Mouse (Mus musculus): ENCODE data around the gene Hepacam. TPM values are rescaled to one million over a fixed set of nuclear protein-coding genes. Genes with fewer than 3 reads are reported as not detected.

Gene Hepacam
- polyA plus RNA-seq (2012; rRNA removed), result 0.11 and 0.32 TPM in 2 replicates

DNA sequence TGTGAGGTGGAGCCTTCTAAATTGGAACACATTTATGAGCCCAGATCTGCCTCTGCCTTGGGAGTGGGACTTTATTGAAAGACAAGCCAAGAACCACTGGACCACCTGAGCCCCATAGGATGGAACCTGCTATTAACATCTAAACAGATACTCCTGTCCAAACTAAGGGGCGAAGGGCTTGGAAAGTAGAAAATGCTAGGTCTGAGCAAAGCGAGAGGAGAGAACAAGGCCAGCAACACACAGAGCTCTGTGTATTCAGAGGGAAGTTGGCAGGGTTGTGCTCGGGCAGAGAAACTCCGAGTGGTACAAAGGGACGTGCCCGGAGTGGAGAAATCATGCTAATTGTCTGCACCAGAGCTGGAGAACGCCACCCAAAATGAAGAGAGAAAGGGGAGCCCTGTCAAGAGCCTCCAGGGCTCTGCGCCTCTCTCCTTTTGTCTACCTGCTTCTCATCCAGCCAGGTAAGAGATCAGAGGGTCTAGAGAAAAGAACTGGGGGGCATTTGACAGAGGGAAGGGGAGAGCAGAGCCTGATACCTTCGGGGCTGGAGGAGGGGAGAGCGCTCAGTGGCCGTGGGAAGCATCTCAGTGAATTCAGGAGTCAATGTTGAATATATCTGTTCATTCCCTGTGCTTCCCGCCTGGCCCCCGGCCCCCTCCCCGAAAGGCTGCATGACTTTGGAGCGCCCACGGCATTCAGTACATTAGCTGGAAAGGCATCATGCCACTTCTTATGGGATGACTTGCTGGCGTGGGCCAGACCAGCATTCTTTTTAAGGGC is at the start of gene Hepacam:
Gene Hepacam (plus strand): TSS at position 51 of the 780 bp plus-strand sequence.
- peak within 1 kb of the TSS; percentile 43 for H3K27ac ChIP-seq (ENCODE audit: insufficient read depth, low read depth, low read length)
- no peaks in the 10 kb centered on the region for H3K27me3 ChIP-seq (ENCODE audit: control insufficient read depth, insufficient read depth, low read length)
- H3K4me1 ChIP-seq (ENCODE audit: control insufficient read depth, insufficient read depth, insufficient read length, low read length), result peaks cover 21% of the 10 kb centered on the region
- TF ChIP-seq POLR2A (IDR thresholded peaks at IDR 0.05; ENCODE audit: low read depth, low read length) (no peak), CTCF (IDR thresholded peaks at IDR 0.05; ENCODE audit: extremely low read depth, insufficient read length, insufficient replicate concordance, low read depth, low read length) (no peak)
- H3K4me3 ChIP-seq (ENCODE audit: low read depth, low read length), result no peak within 1 kb of the TSS
- H3K36me3 ChIP-seq (ENCODE audit: control insufficient read depth, insufficient read depth, low read length), result no peaks in the 10 kb centered on the region
- WGBS, result 90% methylated on average over 17 of the region's 17 CpGs

DNA sequence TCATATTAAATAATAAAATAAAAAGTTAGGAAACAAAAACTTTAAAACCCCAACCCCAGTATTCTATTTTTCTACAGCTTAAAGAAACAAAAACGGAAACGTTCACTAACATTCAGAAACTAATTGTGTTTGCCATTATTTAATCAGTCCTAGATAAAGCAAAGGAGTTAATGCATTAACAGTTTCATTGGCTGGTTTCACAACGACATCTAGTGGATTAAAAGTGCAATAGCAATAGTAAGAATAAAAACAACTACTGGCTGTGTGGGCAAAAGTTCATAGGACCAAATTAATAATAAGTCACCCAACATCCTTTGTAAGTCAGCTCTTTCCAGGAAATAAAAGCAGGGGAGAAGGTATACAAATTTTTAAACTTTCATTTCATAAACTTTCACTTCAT is 37.7 kb upstream of the Hepacam start:
- Histone ChIP-seq H3K27ac (ENCODE audit: insufficient read depth, low read depth, low read length) (no peak overlapping the region), H3K36me3 (ENCODE audit: control insufficient read depth, insufficient read depth, low read length) (no peaks in the 10 kb centered on the region), H3K4me3 (ENCODE audit: low read depth, low read length) (no peak overlapping the region), H3K4me1 (ENCODE audit: control insufficient read depth, insufficient read depth, insufficient read length, low read length) (no peaks in the 10 kb centered on the region), H3K27me3 (ENCODE audit: control insufficient read depth, insufficient read depth, low read length) (no peaks in the 10 kb centered on the region)
- WGBS, result 31% methylated on average over 3 of the region's 3 CpGs
- TF ChIP-seq POLR2A (IDR thresholded peaks at IDR 0.05; ENCODE audit: low read depth, low read length), result no peak
- no peak for TF ChIP-seq CTCF (IDR thresholded peaks at IDR 0.05; ENCODE audit: extremely low read depth, insufficient read length, insufficient replicate concordance, low read depth, low read length)

DNA sequence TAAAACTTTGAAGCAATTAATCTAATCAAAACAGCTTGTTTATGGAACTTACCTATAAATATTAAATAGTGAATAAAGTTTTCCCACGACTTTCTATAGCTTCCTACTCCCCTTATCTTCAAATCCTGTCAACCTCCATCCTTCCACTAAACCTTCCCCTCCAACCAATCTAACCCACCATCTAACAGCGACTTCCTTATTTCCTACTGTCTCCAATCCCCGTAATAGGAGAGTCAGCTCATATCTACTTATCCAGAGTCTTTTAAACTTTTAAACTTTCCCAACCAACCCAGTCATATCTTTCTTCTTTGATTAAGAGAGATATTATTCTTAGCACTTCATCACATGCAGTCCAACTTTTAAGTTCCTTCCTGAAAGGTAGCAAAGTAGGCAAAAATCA is 21.7 kb upstream of the Hepacam start:
- Histone ChIP-seq H3K27ac (ENCODE audit: insufficient read depth, low read depth, low read length) (no peak overlapping the region), H3K36me3 (ENCODE audit: control insufficient read depth, insufficient read depth, low read length) (no peaks in the 10 kb centered on the region; the same call in 1 of the 2 replicates), H3K4me1 (ENCODE audit: control insufficient read depth, insufficient read depth, insufficient read length, low read length) (peaks cover 6% of the 10 kb centered on the region; the same call in 1 of the 2 replicates), H3K27me3 (ENCODE audit: control insufficient read depth, insufficient read depth, low read length) (no peaks in the 10 kb centered on the region), H3K4me3 (ENCODE audit: low read depth, low read length) (no peak overlapping the region)
- TF ChIP-seq POLR2A (IDR thresholded peaks at IDR 0.05; ENCODE audit: low read depth, low read length) (no peak), CTCF (IDR thresholded peaks at IDR 0.05; ENCODE audit: extremely low read depth, insufficient read length, insufficient replicate concordance, low read depth, low read length) (no peak)
- WGBS, result 69% methylated on average over 3 of the region's 3 CpGs

DNA sequence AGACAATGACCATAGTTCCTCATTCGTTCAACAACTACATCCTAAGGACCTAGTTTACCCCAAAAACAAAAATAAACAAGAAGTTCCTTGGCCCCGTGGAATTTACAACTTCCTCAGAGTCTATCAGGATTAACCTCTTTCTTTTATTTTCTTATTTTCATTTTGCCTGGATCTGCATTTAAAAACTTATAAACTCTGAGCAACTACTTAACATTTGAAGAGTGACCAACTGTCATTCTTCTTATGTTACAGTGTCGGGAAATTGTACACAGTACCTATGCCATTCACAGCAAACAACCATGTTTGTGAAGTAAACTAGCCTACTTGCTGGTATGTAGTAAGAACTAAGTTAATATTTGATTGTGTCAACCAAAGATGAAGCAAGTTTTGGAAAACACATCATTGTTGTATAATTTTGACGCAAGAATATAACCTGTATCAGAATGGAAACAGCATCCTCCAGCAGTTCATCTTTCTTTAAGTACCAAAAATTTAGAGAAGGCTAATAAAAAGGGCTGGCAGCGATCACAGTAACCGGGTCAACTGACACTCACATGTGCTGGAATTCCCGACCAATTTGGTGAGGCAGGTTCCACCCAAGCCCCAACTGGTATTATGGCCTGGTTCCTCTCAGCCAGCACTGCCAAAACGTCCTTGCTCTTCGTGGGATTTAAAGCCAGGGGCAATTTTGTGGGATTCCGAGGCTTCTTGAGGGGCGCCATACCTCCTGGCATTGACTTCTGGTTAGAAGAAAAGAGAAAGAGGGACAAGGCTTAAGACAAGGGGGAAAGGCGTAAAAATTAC is 19.8 kb upstream of the Hepacam start:
- TF ChIP-seq CTCF (IDR thresholded peaks at IDR 0.05; ENCODE audit: extremely low read depth, insufficient read length, insufficient replicate concordance, low read depth, low read length), result no peak
- TF ChIP-seq POLR2A (IDR thresholded peaks at IDR 0.05; ENCODE audit: low read depth, low read length), result no peak
- peak overlapping the region; percentile 51 for H3K27ac ChIP-seq (ENCODE audit: insufficient read depth, low read depth, low read length)
- 8% methylated on average over 12 of the region's 12 CpGs for WGBS
- peaks cover 6% of the 10 kb centered on the region; the same call in 1 of the 2 replicates for H3K4me1 ChIP-seq (ENCODE audit: control insufficient read depth, insufficient read depth, insufficient read length, low read length)
- no peaks in the 10 kb centered on the region for H3K27me3 ChIP-seq (ENCODE audit: control insufficient read depth, insufficient read depth, low read length)
- H3K36me3 ChIP-seq (ENCODE audit: control insufficient read depth, insufficient read depth, low read length), result no peaks in the 10 kb centered on the region; the same call in 1 of the 2 replicates
- H3K4me3 ChIP-seq (ENCODE audit: low read depth, low read length), result peak overlapping the region; percentile 79

DNA sequence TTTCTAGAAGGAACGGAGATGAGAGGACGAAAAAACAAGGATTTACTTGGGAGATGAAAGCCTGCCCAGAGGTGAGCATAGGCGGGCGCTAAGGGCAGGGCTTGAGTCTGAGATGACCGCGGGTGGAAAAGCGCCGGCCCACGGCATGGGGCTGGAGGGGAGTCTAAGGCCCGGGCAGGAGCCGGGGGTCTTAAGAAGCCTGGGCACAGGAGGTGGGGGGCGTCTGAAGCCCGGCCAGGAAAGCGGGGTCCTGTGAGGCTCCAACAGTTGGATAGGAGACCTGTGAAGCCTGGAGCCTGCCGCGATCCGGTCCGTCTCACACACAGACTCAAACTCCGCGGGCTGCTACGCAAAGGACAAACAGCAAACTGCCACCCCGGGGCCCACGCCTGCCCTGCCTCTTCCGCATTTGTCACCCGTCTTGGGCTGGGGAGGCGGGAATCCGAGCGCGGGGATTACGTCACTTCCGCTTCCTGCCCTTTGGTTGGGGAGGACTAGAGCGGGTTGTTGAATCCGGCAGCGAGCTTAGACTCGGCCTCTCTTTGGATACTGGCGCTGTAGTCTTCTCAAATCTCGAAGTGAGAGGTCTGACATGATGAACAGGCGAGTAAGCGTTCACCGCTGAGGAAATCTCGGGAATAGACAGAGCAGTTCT is 19.0 kb upstream of the Hepacam start, which contains the start of gene Ccdc15:
Gene Ccdc15 (minus strand): TSS at position 445 of the 655 bp plus-strand sequence.
- under 1% methylated on average over 41 of the region's 41 CpGs for WGBS

DNA sequence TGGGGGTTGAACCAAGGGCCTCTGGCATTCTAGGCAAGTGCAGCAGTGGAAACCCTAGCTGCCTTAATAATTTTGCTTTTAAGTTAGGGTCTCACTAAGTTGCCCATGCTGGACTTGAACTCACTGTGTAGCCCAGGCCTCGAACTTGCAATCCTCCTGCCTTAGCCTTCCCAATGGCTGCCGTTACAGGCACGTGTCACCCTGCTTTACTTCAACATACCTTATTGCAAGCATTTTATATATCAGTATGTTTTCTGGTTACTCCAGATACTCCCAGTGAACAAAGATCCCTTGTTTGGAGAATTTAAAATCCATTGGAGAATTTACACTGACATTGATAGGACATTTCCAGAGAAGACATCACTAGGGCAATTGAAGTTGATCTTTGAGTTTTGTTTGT is 18.1 kb upstream of the Hepacam start:
- TF ChIP-seq POLR2A (IDR thresholded peaks at IDR 0.05; ENCODE audit: low read depth, low read length), result no peak
- no peak for TF ChIP-seq CTCF (IDR thresholded peaks at IDR 0.05; ENCODE audit: extremely low read depth, insufficient read length, insufficient replicate concordance, low read depth, low read length)
- no peak overlapping the region for H3K27ac ChIP-seq (ENCODE audit: insufficient read depth, low read depth, low read length)

More for the DNA sequence above, 19.0 kb upstream of the Hepacam start, which contains the start of gene Ccdc15:
- H3K4me3 ChIP-seq (ENCODE audit: low read depth, low read length), result peak within 1 kb of the TSS; percentile 79
- H3K36me3 ChIP-seq (ENCODE audit: control insufficient read depth, insufficient read depth, low read length), result no peaks in the 10 kb centered on the region; the same call in 1 of the 2 replicates
- H3K27me3 ChIP-seq (ENCODE audit: control insufficient read depth, insufficient read depth, low read length), result no peaks in the 10 kb centered on the region
- H3K4me1 ChIP-seq (ENCODE audit: control insufficient read depth, insufficient read depth, insufficient read length, low read length), result peaks cover 6% of the 10 kb centered on the region; the same call in 1 of the 2 replicates
- TF ChIP-seq POLR2A (IDR thresholded peaks at IDR 0.05; ENCODE audit: low read depth, low read length), result peak; percentile 88; the same call in 1 of the 2 replicates
- no peak for TF ChIP-seq CTCF (IDR thresholded peaks at IDR 0.05; ENCODE audit: extremely low read depth, insufficient read length, insufficient replicate concordance, low read depth, low read length)
- peak within 1 kb of the TSS; percentile 85 for H3K27ac ChIP-seq (ENCODE audit: insufficient read depth, low read depth, low read length)

More for the DNA sequence above, 18.1 kb upstream of the Hepacam start:
- WGBS, result 87% methylated on average over 3 of the region's 3 CpGs
- Histone ChIP-seq H3K36me3 (ENCODE audit: control insufficient read depth, insufficient read depth, low read length) (no peaks in the 10 kb centered on the region), H3K4me3 (ENCODE audit: low read depth, low read length) (no peak overlapping the region), H3K27me3 (ENCODE audit: control insufficient read depth, insufficient read depth, low read length) (no peaks in the 10 kb centered on the region), H3K4me1 (ENCODE audit: control insufficient read depth, insufficient read depth, insufficient read length, low read length) (peaks cover 6% of the 10 kb centered on the region; the same call in 1 of the 2 replicates)
